In the genomic region with DNA sequence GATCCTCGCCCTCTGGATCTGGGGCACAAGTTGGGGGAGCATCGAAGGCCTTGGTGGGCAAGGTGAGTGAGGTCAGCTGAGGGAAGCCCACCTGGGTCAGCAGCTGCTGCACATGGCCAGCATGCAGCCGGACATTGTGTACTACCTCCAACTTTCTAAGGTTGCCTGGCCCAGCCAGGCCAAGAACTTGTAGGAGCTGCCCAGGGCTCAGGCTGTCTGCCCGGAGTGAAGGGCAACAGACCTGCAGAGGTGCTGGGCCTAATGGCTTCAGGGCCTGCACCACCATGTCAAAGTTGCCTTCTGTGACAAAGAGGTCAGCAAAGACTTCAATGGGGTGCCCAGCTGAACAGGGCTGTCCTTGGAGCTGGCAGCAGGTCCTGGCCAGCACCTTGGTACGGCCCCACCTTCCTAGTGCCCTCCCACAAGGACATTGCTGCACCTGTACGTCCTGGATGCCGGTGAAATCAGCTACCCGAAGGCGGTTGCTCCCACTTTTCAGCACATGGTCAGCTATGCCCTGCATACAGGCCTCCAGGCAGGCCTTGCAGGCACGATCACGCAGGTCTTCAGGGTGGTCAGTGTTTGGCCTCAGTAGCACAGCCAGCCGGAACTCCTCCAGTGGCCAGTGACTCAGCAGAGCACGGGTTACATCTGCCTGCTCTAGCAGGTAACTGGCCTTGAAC, we compare ENCODE assay signal across 8 mouse cellular contexts. TPM values are rescaled to one million over a fixed set of nuclear protein-coding genes. Genes with fewer than 3 reads are reported as not detected.
A peak's percentile ranks its signal among the peaks of the same experiment; 100 is the strongest.
DNase-seq lines count a peak whose midpoint lies in the region; ATAC-seq and TF ChIP-seq lines count a peak whose summit lies in the region.

No protein-coding gene starts in this region.

- peak; percentile 2 to 27 for DNase-seq in adrenal gland, postnatal 36 days
- DNase-seq in adrenal gland, postnatal 14 days = no peak
- DNase-seq in midbrain, embryonic 14.5 days = no peak
- DNase-seq in midbrain, postnatal 0 days (ENCODE audit: low spot score) = no peak
- DNase-seq in kidney, adult 2 months = peak; percentile 44
- DNase-seq in skeletal muscle tissue, adult 2 months (ENCODE audit: low read depth, low spot score) = peak; percentile 52
- DNase-seq in T-cell, adult 2 months (ENCODE audit: low spot score) = no peak
- DNase-seq in thymus, postnatal 36 days = no peak

- peaks cover 33% of the 10 kb centered on the region for H3K36me3 ChIP-seq in midbrain, embryonic 14.5 days (ENCODE audit: control insufficient read depth, insufficient read depth, low read length)
- H3K36me3 ChIP-seq in midbrain, postnatal 0 days (ENCODE audit: insufficient read depth, low read length) = peaks cover 20% of the 10 kb centered on the region
- no peaks in the 10 kb centered on the region for H3K36me3 ChIP-seq in kidney, adult 2 months (ENCODE audit: control insufficient read depth, insufficient read depth, low read length)

- no peak overlapping the region for H3K27ac ChIP-seq in midbrain, embryonic 14.5 days (replicated peaks; ENCODE audit: low read depth, low read length)
- no peak overlapping the region for H3K27ac ChIP-seq in midbrain, postnatal 0 days (ENCODE audit: low read depth, low read length)
- H3K27ac ChIP-seq in kidney, adult 2 months (ENCODE audit: insufficient read depth, low read depth, low read length) = peak overlapping the region; percentile 63

- no peaks in the 10 kb centered on the region for H3K4me1 ChIP-seq in midbrain, embryonic 14.5 days (ENCODE audit: control insufficient read depth, insufficient read depth, low read length)
- H3K4me1 ChIP-seq in midbrain, postnatal 0 days (ENCODE audit: insufficient read depth, low read length) = no peaks in the 10 kb centered on the region
- H3K4me1 ChIP-seq in kidney, adult 2 months (ENCODE audit: control insufficient read depth, insufficient read depth, low read length) = peaks cover 7% of the 10 kb centered on the region; the same call in 1 of the 2 replicates

- no peak for TF ChIP-seq POLR2A in kidney, adult 2 months (IDR thresholded peaks at IDR 0.05; ENCODE audit: low read depth, low read length)

- no peaks in the 10 kb centered on the region for H3K27me3 ChIP-seq in midbrain, embryonic 14.5 days (ENCODE audit: control insufficient read depth, insufficient read depth, low read length)
- no peaks in the 10 kb centered on the region for H3K27me3 ChIP-seq in midbrain, postnatal 0 days (ENCODE audit: insufficient read depth, low read length)
- no peaks in the 10 kb centered on the region for H3K27me3 ChIP-seq in kidney, adult 2 months (replicated peaks; ENCODE audit: control insufficient read depth, insufficient read depth, low read length)

- WGBS in midbrain, embryonic 14.5 days = 92% methylated on average over 13 of the region's 13 CpGs
- WGBS in midbrain, postnatal 0 days = 94% methylated on average over 13 of the region's 13 CpGs
- 59% methylated on average over 13 of the region's 13 CpGs for WGBS in kidney, adult 2 months

- no peak overlapping the region for H3K9ac ChIP-seq in midbrain, embryonic 14.5 days (replicated peaks; ENCODE audit: low read length)
- H3K9ac ChIP-seq in midbrain, postnatal 0 days (replicated peaks; ENCODE audit: low read length, poor library complexity, severe bottlenecking) = no peak overlapping the region

- no peaks in the 10 kb centered on the region for H3K9me3 ChIP-seq in midbrain, embryonic 14.5 days (ENCODE audit: control insufficient read depth, low read length)
- no peaks in the 10 kb centered on the region for H3K9me3 ChIP-seq in midbrain, postnatal 0 days (ENCODE audit: low read length)

- H3K4me3 ChIP-seq in midbrain, embryonic 14.5 days (replicated peaks; ENCODE audit: low read depth, low read length) = no peak overlapping the region
- H3K4me3 ChIP-seq in midbrain, postnatal 0 days (ENCODE audit: low read depth, low read length) = no peak overlapping the region
- H3K4me3 ChIP-seq in kidney, adult 2 months (ENCODE audit: insufficient read depth, low read depth, low read length) = peak overlapping the region; percentile 14

- TF ChIP-seq CTCF in midbrain, postnatal 0 days (IDR thresholded peaks at IDR 0.05) = no peak
- TF ChIP-seq CTCF in kidney, adult 2 months (conservative IDR thresholded peaks at IDR 0.05; ENCODE audit: insufficient read depth, insufficient read length, low read depth, low read length) = no peak

- ATAC-seq in midbrain, embryonic 14.5 days (ENCODE audit: low FRiP score, low TSS enrichment) = peak; percentile 44; the same call in 1 of the 2 replicates
- no peak for ATAC-seq in midbrain, postnatal 0 days (ENCODE audit: low FRiP score)

- no peak overlapping the region for H3K4me2 ChIP-seq in midbrain, embryonic 14.5 days (ENCODE audit: low read length)
- no peak overlapping the region for H3K4me2 ChIP-seq in midbrain, postnatal 0 days (ENCODE audit: low read depth, low read length, poor library complexity, severe bottlenecking)

RNA-seq across cellular contexts. Expression of gene Lrrc14b, which starts 0.5 kb away (rescaled TPM):
- under 1 TPM; 0.23 to 0.36 TPM for total RNA-seq in adrenal gland, postnatal 36 days (2021)
- 0.15 and 0.19 TPM in 2 replicates for total RNA-seq in adrenal gland, postnatal 14 days (2021)
- not detected in 2 replicates for polyA plus RNA-seq in midbrain, embryonic 14.5 days (2014; fragmentation: Nextera tagmentation; extraction: Ambion mirVana)
- not detected in 2 replicates for total RNA-seq in midbrain, postnatal 0 days (2014; rRNA removed)
- polyA plus RNA-seq in midbrain, postnatal 0 days (2015; fragmentation: Nextera tagmentation; extraction: Ambion mirVana) = not detected in 2 replicates
- 1.6 and 2.0 TPM in 2 replicates for polyA plus RNA-seq in kidney, adult 2 months (2012; rRNA removed)

RNA-seq across cellular contexts. Expression of gene Ccdc127, which starts 13.2 kb away (rescaled TPM):
- 10 to 100 TPM; 58.0 to 58.1 TPM for total RNA-seq in adrenal gland, postnatal 36 days (2021)
- 51.2 and 51.6 TPM in 2 replicates for total RNA-seq in adrenal gland, postnatal 14 days (2021)
- polyA plus RNA-seq in midbrain, embryonic 14.5 days (2014; fragmentation: Nextera tagmentation; extraction: Ambion mirVana) = 41.7 and 46.2 TPM in 2 replicates
- total RNA-seq in midbrain, postnatal 0 days (2014; rRNA removed) = 20.6 and 20.9 TPM in 2 replicates
- 36.6 and 39.0 TPM in 2 replicates for polyA plus RNA-seq in midbrain, postnatal 0 days (2015; fragmentation: Nextera tagmentation; extraction: Ambion mirVana)
- 3.9 and 4.5 TPM in 2 replicates for polyA plus RNA-seq in kidney, adult 2 months (2012; rRNA removed)

RNA-seq across cellular contexts. Expression of gene Sdha, which starts 13.2 kb away (rescaled TPM):
- 100 to 1,000 TPM; 611 to 702 TPM for total RNA-seq in adrenal gland, postnatal 36 days (2021)
- 906 and 913 TPM in 2 replicates for total RNA-seq in adrenal gland, postnatal 14 days (2021)
- 153 and 196 TPM in 2 replicates for polyA plus RNA-seq in midbrain, embryonic 14.5 days (2014; fragmentation: Nextera tagmentation; extraction: Ambion mirVana)
- 98.7 and 103 TPM in 2 replicates for total RNA-seq in midbrain, postnatal 0 days (2014; rRNA removed)
- 200 and 211 TPM in 2 replicates for polyA plus RNA-seq in midbrain, postnatal 0 days (2015; fragmentation: Nextera tagmentation; extraction: Ambion mirVana)
- polyA plus RNA-seq in kidney, adult 2 months (2012; rRNA removed) = 445 and 517 TPM in 2 replicates

RNA-seq across cellular contexts. Expression of gene Zfp72, which starts 27.3 kb away (rescaled TPM):
- 1 to 10 TPM; 2.5 to 3.8 TPM for total RNA-seq in adrenal gland, postnatal 36 days (2021)
- total RNA-seq in adrenal gland, postnatal 14 days (2021) = 3.4 and 3.7 TPM in 2 replicates
- polyA plus RNA-seq in midbrain, embryonic 14.5 days (2014; fragmentation: Nextera tagmentation; extraction: Ambion mirVana) = 7.3 and 9.3 TPM in 2 replicates
- total RNA-seq in midbrain, postnatal 0 days (2014; rRNA removed) = 9.0 and 10.0 TPM in 2 replicates
- polyA plus RNA-seq in midbrain, postnatal 0 days (2015; fragmentation: Nextera tagmentation; extraction: Ambion mirVana) = 4.8 and 6.1 TPM in 2 replicates
- 0.26 and 0.47 TPM in 2 replicates for polyA plus RNA-seq in kidney, adult 2 months (2012; rRNA removed)

RNA-seq across cellular contexts. Expression of gene Ftl1-ps1, which starts 36.2 kb away (rescaled TPM):
- 1,000 to 10,000 TPM in 1 of 2 experiments, 100 to 1,000 TPM in 1; 827 to 1,288 TPM for total RNA-seq in adrenal gland, postnatal 36 days (2021)
- 587 and 595 TPM in 2 replicates for total RNA-seq in adrenal gland, postnatal 14 days (2021)
- 95.1 and 98.2 TPM in 2 replicates for polyA plus RNA-seq in midbrain, embryonic 14.5 days (2014; fragmentation: Nextera tagmentation; extraction: Ambion mirVana)
- total RNA-seq in midbrain, postnatal 0 days (2014; rRNA removed) = 59.9 and 70.5 TPM in 2 replicates
- polyA plus RNA-seq in midbrain, postnatal 0 days (2015; fragmentation: Nextera tagmentation; extraction: Ambion mirVana) = 83.3 and 87.3 TPM in 2 replicates
- polyA plus RNA-seq in kidney, adult 2 months (2012; rRNA removed) = 92.8 and 142 TPM in 2 replicates

Comparison
In these comparisons a context has a peak if more than half of its experiments do, and no peak if none do; other contexts are left out.
1. DNase-seq: peak in adrenal gland, postnatal 36 days (2 of 2), kidney, adult 2 months (single experiment) and skeletal muscle tissue, adult 2 months (single experiment); none in adrenal gland, postnatal 14 days (single experiment), midbrain, embryonic 14.5 days (single experiment), midbrain, postnatal 0 days (single experiment), T-cell, adult 2 months (single experiment) and thymus, postnatal 36 days (0 of 2).